Mouse (Mus musculus): ENCODE results near the gene Stra6. TPM values are rescaled to one million over a fixed set of nuclear protein-coding genes. Genes with fewer than 3 reads are reported as not detected.

The Stra6 gene
- total and polyA plus RNA-seq, 2 experiments from 2014 or later: 8.8 to 20.8 TPM

DNA sequence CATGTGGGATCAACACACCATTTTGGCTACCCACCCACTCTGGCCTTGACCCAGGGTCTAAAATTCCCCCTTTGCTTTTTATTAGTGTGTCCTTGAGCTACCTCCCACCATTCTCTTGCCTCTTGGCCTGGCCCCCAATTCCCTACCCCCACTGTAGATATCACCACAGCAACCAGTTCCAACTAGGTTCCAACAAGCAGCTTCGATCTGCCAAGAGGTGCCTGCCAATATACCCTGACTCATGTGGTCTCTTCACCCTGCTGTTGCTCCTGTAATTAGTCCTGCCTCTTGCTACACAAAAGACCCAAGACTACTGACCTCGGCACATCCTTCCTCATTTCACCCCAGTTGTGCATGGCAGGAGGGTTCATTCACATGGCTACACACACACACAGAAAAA is 21.5 kb downstream of the Stra6 start:
- DNase-seq (ENCODE audit: low spot score) (peak; percentile 88), ATAC-seq (ENCODE audit: low FRiP score) (peak; percentile 81)
- H3K27ac ChIP-seq (ENCODE audit: low read depth, low read length): no peak overlapping the region
- H3K9ac ChIP-seq (replicated peaks; ENCODE audit: low read length, poor library complexity, severe bottlenecking): no peak overlapping the region
- H3K4me2 ChIP-seq (ENCODE audit: low read depth, low read length, poor library complexity, severe bottlenecking): no peak overlapping the region
- no peak for TF ChIP-seq CTCF (IDR thresholded peaks at IDR 0.05)
- WGBS: 1% methylated on average over 2 of the region's 2 CpGs
- peaks cover 18% of the 10 kb centered on the region for H3K4me1 ChIP-seq (ENCODE audit: insufficient read depth, low read length)
- H3K9me3 ChIP-seq (ENCODE audit: low read length): no peaks in the 10 kb centered on the region
- H3K4me3 ChIP-seq (ENCODE audit: low read depth, low read length): no peak overlapping the region
- H3K36me3 ChIP-seq (ENCODE audit: insufficient read depth, low read length): no peaks in the 10 kb centered on the region
- no peaks in the 10 kb centered on the region for H3K27me3 ChIP-seq (ENCODE audit: insufficient read depth, low read length)

GRCm38 (mm10) chr9:58086203-58086602 is 22.6 kb downstream of the Stra6 start:
- Histone ChIP-seq H3K4me3 (ENCODE audit: low read depth, low read length) (no peak overlapping the region), H3K4me2 (ENCODE audit: low read depth, low read length, poor library complexity, severe bottlenecking) (no peak overlapping the region), H3K27me3 (ENCODE audit: insufficient read depth, low read length) (no peaks in the 10 kb centered on the region), H3K27ac (ENCODE audit: low read depth, low read length) (no peak overlapping the region), H3K36me3 (ENCODE audit: insufficient read depth, low read length) (no peaks in the 10 kb centered on the region), H3K9ac (replicated peaks; ENCODE audit: low read length, poor library complexity, severe bottlenecking) (no peak overlapping the region), H3K9me3 (ENCODE audit: low read length) (no peaks in the 10 kb centered on the region), H3K4me1 (ENCODE audit: insufficient read depth, low read length) (peaks cover 18% of the 10 kb centered on the region)
- no peak for DNase-seq (ENCODE audit: low spot score)
- ATAC-seq (ENCODE audit: low FRiP score): no peak
- WGBS: 20% methylated on average over 9 of the region's 9 CpGs
- no peak for TF ChIP-seq CTCF (IDR thresholded peaks at IDR 0.05)

DNA sequence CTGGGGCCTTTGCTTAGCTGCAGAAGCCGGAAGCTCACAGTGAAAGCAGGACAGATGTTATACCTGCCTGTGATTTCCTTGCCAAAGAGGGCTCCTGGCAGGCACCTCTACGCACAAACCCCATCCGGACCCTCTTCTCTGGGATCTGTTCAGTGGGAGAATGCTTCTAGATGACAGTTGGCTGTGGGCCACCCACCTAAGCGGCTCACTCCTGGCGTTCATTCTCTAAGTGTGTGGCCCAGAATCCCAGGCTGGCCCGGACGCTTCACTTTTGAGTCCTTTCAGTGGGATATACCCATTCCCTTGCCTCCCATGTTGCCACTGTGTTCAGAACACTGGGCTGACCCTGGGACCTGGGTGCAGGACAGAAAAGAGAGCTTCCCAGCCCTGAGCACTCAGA is 23.3 kb downstream of the Stra6 start:
- H3K4me3 ChIP-seq (ENCODE audit: low read depth, low read length): no peak overlapping the region
- no peak overlapping the region for H3K4me2 ChIP-seq (ENCODE audit: low read depth, low read length, poor library complexity, severe bottlenecking)
- no peak overlapping the region for H3K27ac ChIP-seq (ENCODE audit: low read depth, low read length)
- TF ChIP-seq CTCF (IDR thresholded peaks at IDR 0.05): no peak
- no peaks in the 10 kb centered on the region for H3K9me3 ChIP-seq (ENCODE audit: low read length)
- WGBS: 67% methylated on average over 7 of the region's 7 CpGs
- no peak for ATAC-seq (ENCODE audit: low FRiP score)
- no peaks in the 10 kb centered on the region for H3K36me3 ChIP-seq (ENCODE audit: insufficient read depth, low read length)
- H3K27me3 ChIP-seq (ENCODE audit: insufficient read depth, low read length): no peaks in the 10 kb centered on the region
- H3K9ac ChIP-seq (replicated peaks; ENCODE audit: low read length, poor library complexity, severe bottlenecking): no peak overlapping the region
- no peak for DNase-seq (ENCODE audit: low spot score)
- H3K4me1 ChIP-seq (ENCODE audit: insufficient read depth, low read length): peaks cover 18% of the 10 kb centered on the region

DNA sequence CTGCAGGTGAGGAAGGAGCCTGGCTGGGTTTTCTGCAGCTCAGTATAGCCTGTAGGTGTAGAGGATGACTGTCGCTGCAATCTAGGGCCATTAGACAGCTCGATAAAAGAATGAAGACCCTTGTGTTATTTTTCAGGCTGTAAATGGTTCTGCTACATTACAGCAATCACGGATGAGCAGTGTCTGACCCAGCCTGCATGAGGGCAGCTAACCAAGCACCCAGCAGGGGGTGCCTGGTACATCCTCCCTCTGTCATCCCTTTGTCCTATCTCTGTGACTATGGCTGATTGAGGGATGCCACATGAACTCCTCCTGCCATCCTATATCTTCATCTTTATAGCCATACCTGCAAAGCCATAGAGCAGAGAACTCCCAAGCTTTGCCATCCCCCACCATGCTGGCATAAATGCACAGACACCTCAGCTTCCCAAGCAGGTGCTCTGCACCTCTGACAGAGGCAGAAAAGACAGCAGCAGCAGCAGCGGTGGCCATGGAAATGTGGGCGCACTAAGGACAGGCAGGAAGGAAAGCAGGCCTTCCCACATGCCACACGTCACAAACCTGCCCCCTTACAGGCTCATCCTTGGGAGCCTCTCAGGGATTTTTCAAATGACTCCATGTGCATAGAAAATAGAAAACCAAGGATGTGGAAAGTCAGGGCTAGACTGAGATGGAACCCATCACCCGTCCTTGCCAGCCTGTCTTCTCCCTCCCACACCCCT is 23.9 kb downstream of the Stra6 start:
- H3K27ac ChIP-seq (ENCODE audit: low read depth, low read length): no peak overlapping the region
- no peaks in the 10 kb centered on the region for H3K36me3 ChIP-seq (ENCODE audit: insufficient read depth, low read length)
- no peak overlapping the region for H3K4me2 ChIP-seq (ENCODE audit: low read depth, low read length, poor library complexity, severe bottlenecking)
- no peak for DNase-seq (ENCODE audit: low spot score)
- H3K4me3 ChIP-seq (ENCODE audit: low read depth, low read length): no peak overlapping the region
- 66% methylated on average over 7 of the region's 7 CpGs for WGBS
- H3K9me3 ChIP-seq (ENCODE audit: low read length): no peaks in the 10 kb centered on the region
- peaks cover 18% of the 10 kb centered on the region for H3K4me1 ChIP-seq (ENCODE audit: insufficient read depth, low read length)
- 0 out of 2 replicates have a peak, but pooled peaks have one; percentile 16 for TF ChIP-seq CTCF (IDR thresholded peaks at IDR 0.05)
- no peak overlapping the region for H3K9ac ChIP-seq (replicated peaks; ENCODE audit: low read length, poor library complexity, severe bottlenecking)
- ATAC-seq (ENCODE audit: low FRiP score): no peak
- H3K27me3 ChIP-seq (ENCODE audit: insufficient read depth, low read length): no peaks in the 10 kb centered on the region

GRCm38 (mm10) chr9:58091623-58092425 is 28.2 kb downstream of the Stra6 start:
- H3K4me2 ChIP-seq (ENCODE audit: low read depth, low read length, poor library complexity, severe bottlenecking): no peak overlapping the region
- TF ChIP-seq CTCF (IDR thresholded peaks at IDR 0.05): no peak
- no peak overlapping the region for H3K4me3 ChIP-seq (ENCODE audit: low read depth, low read length)
- no peaks in the 10 kb centered on the region for H3K27me3 ChIP-seq (ENCODE audit: insufficient read depth, low read length)
- H3K27ac ChIP-seq (ENCODE audit: low read depth, low read length): no peak overlapping the region
- peaks cover 6% of the 10 kb centered on the region; the same call in 1 of the 2 replicates for H3K4me1 ChIP-seq (ENCODE audit: insufficient read depth, low read length)
- no peaks in the 10 kb centered on the region for H3K36me3 ChIP-seq (ENCODE audit: insufficient read depth, low read length)
- 80% methylated on average over 4 of the region's 4 CpGs for WGBS
- H3K9me3 ChIP-seq (ENCODE audit: low read length): no peaks in the 10 kb centered on the region
- no peak overlapping the region for H3K9ac ChIP-seq (replicated peaks; ENCODE audit: low read length, poor library complexity, severe bottlenecking)
- no peak for ATAC-seq (ENCODE audit: low FRiP score)
- DNase-seq (ENCODE audit: low spot score): no peak

Data from midbrain, postnatal 0 days (tissue).